Mouse (Mus musculus): ENCODE data around the gene Spdl1. TPM values are rescaled to one million over a fixed set of nuclear protein-coding genes. Genes with fewer than 3 reads are reported as not detected.

Gene Spdl1
- 12.7 and 16.2 TPM in 2 replicates for polyA plus RNA-seq (2011; ENCODE audit: insufficient read length, low read depth, missing spikeins)

DNA sequence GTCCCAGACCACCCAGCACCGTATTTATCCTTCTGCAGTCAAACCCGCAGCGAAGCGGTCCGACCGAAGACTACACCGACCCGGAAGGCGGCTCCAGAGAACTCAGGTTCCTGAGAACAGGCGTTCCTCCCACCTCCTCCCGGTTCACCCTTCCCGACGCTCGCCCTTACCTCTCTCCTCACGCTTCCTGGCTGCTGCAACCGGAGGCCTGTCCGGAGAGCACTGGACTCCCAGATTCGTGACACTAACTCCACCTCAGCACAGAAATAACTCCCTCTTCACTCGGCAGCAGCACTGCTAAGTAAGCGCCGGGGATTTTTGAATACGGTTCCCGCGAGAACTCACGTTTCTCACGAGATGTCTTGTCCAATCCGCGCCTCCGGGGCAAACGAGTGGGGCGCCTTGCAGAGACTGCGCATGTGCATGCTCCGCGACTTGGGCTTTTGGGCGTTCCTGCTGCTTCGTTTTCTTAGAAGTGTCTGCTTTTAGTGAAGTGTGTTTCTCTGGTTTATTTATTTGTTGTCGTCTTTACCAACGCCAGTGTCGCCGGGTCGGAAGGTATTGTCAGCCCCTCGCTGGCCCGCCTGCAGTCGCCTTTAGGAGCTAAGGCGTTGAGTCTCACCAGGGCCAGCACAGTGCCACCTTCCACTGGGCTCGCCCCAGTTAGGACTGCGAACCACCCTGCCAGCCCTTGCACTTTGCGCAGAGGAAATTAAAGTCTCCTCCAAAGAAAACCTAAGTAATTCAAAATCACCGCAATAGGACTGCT lies at the start of gene Spdl1:
TSS of gene Spdl1 (minus strand) at position 324 of the 769 bp plus-strand sequence.
- Histone ChIP-seq H3K4me3 (ENCODE audit: insufficient read depth, low read length) (peak within 1 kb of the TSS; percentile 99), H3K27ac (ENCODE audit: insufficient read depth, low read length) (peak within 1 kb of the TSS; percentile 51; the same call in 1 of the 2 replicates), H3K4me1 (ENCODE audit: control insufficient read depth, insufficient read depth, low read length) (no peaks in the 10 kb centered on the region)
- no peak for TF ChIP-seq CTCF (IDR thresholded peaks at IDR 0.05; ENCODE audit: borderline replicate concordance, insufficient read depth, low read length)
- TF ChIP-seq POLR2A (IDR thresholded peaks at IDR 0.05; ENCODE audit: low read depth, low read length), result peak; percentile 85

DNA sequence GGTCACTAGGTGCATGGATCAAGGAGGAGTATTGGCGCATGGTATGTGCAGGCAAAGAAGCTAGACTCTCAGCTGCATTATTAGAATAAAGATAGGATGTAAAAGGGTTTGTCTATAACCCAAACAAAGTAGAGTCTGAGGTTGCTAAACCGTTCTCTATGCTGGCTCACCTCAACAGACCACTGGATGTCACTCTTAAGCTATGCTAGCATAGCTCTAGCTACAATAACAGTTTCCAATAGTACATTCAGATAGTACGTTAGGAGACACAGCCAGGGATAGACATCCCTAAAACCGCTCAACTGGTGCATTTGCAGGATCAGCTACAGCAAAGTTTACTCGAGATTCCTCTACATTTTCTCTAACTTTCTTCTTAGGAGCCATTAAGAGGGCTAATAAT lies 48.1 kb upstream of the Spdl1 start:
- Histone ChIP-seq H3K27ac (ENCODE audit: insufficient read depth, low read length) (no peak overlapping the region), H3K4me1 (ENCODE audit: control insufficient read depth, insufficient read depth, low read length) (0 out of 2 replicates have a peak, but pooled peaks cover 2% of the 10 kb centered on the region), H3K4me3 (ENCODE audit: insufficient read depth, low read length) (no peak overlapping the region)
- TF ChIP-seq CTCF (IDR thresholded peaks at IDR 0.05; ENCODE audit: borderline replicate concordance, insufficient read depth, low read length) (no peak), POLR2A (IDR thresholded peaks at IDR 0.05; ENCODE audit: low read depth, low read length) (no peak)

DNA sequence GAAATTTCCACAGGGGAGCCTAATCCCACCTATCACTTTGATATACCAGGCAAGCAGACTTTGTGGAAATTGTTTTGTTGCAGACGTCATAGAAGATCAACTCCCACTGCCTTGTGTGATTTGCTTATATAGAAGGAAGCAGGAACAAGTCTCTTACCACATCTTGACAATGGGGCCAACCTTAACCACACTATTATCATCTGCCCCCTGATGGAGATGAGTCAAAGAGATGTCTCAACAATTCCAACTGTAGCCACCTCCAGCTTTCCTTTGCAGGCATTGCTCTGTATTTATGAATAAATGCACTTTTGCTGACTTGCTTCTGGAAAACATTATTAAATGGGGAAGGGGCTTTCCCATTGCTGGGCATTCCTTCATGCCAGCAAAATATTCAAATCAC lies 46.2 kb upstream of the Spdl1 start:
- peak overlapping the region; percentile 5 for H3K27ac ChIP-seq (ENCODE audit: insufficient read depth, low read length)
- TF ChIP-seq CTCF (IDR thresholded peaks at IDR 0.05; ENCODE audit: borderline replicate concordance, insufficient read depth, low read length), result no peak
- TF ChIP-seq POLR2A (IDR thresholded peaks at IDR 0.05; ENCODE audit: low read depth, low read length), result no peak
- no peaks in the 10 kb centered on the region for H3K4me1 ChIP-seq (ENCODE audit: control insufficient read depth, insufficient read depth, low read length)
- H3K4me3 ChIP-seq (ENCODE audit: insufficient read depth, low read length), result no peak overlapping the region

DNA sequence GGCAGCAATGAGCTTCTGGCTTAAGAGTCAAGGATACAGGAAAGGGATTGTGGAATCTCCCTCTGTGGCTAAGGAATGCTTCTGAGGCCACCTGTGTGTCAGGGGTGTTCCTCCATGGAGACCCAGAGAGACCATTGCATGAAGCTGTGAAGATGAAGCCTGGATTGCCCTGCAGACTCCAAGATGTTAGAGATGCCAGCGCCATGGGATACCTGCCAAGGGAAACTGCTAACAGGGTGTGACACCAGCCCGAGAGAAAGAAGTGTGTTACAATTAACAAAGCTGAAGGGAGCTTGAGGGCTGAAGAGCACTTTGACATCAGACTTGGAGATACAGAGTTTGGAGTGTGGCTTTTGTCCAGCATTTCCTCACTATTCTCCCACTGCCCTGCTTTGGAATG lies 40.4 kb upstream of the Spdl1 start:
- H3K4me1 ChIP-seq (ENCODE audit: control insufficient read depth, insufficient read depth, low read length), result no peaks in the 10 kb centered on the region
- TF ChIP-seq POLR2A (IDR thresholded peaks at IDR 0.05; ENCODE audit: low read depth, low read length) (no peak), CTCF (IDR thresholded peaks at IDR 0.05; ENCODE audit: borderline replicate concordance, insufficient read depth, low read length) (no peak)
- no peak overlapping the region for H3K4me3 ChIP-seq (ENCODE audit: insufficient read depth, low read length)
- H3K27ac ChIP-seq (ENCODE audit: insufficient read depth, low read length), result no peak overlapping the region

DNA sequence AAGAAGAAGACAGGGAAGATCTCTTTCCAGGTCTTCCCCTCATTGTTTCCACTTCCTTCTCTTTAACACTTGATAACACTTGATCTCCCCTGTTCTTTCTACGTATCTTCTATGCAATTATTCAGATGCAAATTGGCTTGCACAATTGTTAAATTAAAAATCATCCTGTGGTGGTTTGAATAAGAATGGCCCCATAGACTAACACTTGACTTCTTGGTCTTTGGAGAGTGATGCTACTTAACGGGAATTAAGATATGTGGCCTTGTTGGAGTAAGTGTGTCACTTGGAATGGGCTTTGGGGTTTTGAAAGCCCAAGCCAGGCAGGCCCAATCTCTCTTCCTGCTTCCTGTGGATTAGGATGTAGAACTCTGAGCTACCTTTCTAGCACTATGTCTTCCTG lies 39.0 kb upstream of the Spdl1 start:
- no peak overlapping the region for H3K4me3 ChIP-seq (ENCODE audit: insufficient read depth, low read length)
- TF ChIP-seq POLR2A (IDR thresholded peaks at IDR 0.05; ENCODE audit: low read depth, low read length), result no peak
- no peak overlapping the region for H3K27ac ChIP-seq (ENCODE audit: insufficient read depth, low read length)
- H3K4me1 ChIP-seq (ENCODE audit: control insufficient read depth, insufficient read depth, low read length), result no peaks in the 10 kb centered on the region

DNA sequence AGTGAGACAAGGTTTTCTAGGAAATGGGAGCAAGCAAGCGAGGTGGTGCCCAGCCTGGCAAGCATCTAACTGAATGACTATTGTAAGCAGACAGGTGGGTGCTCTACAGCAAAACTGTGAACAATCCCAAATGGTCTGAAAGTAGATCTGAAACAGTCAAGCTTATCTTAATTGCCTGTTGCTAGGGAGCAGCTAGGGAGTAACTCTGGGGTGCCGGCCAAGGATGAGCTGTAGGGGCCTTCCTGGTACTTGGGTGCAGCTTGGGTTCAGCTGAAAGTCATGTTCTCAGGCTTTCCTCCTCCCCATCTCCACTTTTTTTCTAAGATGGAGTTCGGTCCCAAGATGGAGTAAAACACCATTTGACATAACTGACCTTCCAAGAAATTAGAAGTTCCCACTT lies 38.5 kb upstream of the Spdl1 start:
- H3K27ac ChIP-seq (ENCODE audit: insufficient read depth, low read length), result no peak overlapping the region
- TF ChIP-seq CTCF (IDR thresholded peaks at IDR 0.05; ENCODE audit: borderline replicate concordance, insufficient read depth, low read length), result no peak
- no peak for TF ChIP-seq POLR2A (IDR thresholded peaks at IDR 0.05; ENCODE audit: low read depth, low read length)
- H3K4me3 ChIP-seq (ENCODE audit: insufficient read depth, low read length), result no peak overlapping the region
- H3K4me1 ChIP-seq (ENCODE audit: control insufficient read depth, insufficient read depth, low read length), result peaks cover under 1% of the 10 kb centered on the region; the same call in 1 of the 2 replicates

DNA sequence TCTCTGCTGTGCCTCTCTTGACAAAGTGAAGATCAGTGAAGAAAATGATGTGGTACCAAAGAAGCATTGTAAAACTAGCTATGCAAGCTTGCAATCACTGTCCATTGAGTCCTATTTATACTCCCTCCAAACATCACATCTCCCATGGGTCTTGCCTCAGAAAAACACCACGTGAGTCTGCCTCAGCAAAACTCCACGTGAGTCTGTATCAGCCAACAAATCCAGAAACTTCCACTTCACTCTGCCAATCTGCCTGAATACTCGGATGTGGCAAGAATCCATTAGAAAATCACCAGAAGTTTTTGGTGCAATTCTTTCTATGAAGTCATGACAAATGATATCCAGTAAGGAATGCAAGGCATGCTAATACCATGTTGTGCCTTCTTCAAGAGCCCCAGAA lies 38.0 kb upstream of the Spdl1 start:
- peaks cover 3% of the 10 kb centered on the region; the same call in 1 of the 2 replicates for H3K4me1 ChIP-seq (ENCODE audit: control insufficient read depth, insufficient read depth, low read length)
- TF ChIP-seq CTCF (IDR thresholded peaks at IDR 0.05; ENCODE audit: borderline replicate concordance, insufficient read depth, low read length) (no peak), POLR2A (IDR thresholded peaks at IDR 0.05; ENCODE audit: low read depth, low read length) (no peak)
- no peak overlapping the region for H3K27ac ChIP-seq (ENCODE audit: insufficient read depth, low read length)
- H3K4me3 ChIP-seq (ENCODE audit: insufficient read depth, low read length), result no peak overlapping the region

DNA sequence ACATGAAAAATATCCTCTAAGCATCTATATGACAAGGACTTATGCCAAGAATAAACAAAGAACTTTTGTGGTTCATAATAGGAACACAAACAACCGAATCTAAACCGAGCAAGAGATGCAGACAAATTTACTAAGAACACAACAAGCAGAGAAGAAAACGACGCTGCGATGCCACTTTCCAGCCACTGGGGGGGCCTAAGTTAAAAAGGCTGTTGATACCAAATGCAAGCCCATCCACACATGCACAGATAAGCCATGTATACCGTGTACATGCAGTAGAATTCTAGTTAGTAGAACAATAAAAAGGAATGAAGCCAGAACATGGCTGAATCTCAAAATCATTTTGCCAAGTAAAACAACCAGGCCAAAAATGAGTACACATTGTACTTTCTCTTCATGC lies 35.2 kb upstream of the Spdl1 start:
- Histone ChIP-seq H3K27ac (ENCODE audit: insufficient read depth, low read length) (no peak overlapping the region), H3K4me1 (ENCODE audit: control insufficient read depth, insufficient read depth, low read length) (peaks cover 13% of the 10 kb centered on the region), H3K4me3 (ENCODE audit: insufficient read depth, low read length) (no peak overlapping the region)
- TF ChIP-seq POLR2A (IDR thresholded peaks at IDR 0.05; ENCODE audit: low read depth, low read length) (no peak), CTCF (IDR thresholded peaks at IDR 0.05; ENCODE audit: borderline replicate concordance, insufficient read depth, low read length) (no peak)

DNA sequence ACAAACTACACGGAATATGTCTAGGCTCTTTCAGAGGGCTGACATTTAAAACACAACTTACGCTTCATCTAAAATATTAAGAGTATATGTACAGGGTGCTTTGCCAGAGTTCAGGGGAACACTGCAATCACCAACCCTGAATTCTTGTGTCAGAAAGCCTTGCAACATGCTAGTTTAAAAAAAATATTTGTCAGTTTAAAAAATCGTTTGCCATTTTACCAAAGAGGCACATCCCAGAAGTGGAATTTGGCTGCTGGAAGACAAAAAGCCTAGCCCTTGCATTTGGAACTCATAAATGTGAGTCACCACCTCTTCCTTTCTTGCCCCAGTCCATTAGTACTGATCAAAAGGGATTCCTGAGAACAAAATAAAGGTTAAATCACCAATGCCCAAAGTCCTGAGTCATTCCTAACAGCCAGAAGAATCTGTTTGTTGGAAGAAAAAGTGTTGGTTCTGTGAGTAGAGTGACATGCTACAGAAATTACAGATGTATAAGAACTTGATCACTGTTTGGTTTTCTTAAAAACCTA lies 32.4 kb upstream of the Spdl1 start:
- Histone ChIP-seq H3K4me3 (ENCODE audit: insufficient read depth, low read length) (no peak overlapping the region), H3K27ac (ENCODE audit: insufficient read depth, low read length) (peak overlapping the region; percentile 88), H3K4me1 (ENCODE audit: control insufficient read depth, insufficient read depth, low read length) (peaks cover 13% of the 10 kb centered on the region)
- no peak for TF ChIP-seq CTCF (IDR thresholded peaks at IDR 0.05; ENCODE audit: borderline replicate concordance, insufficient read depth, low read length)
- TF ChIP-seq POLR2A (IDR thresholded peaks at IDR 0.05; ENCODE audit: low read depth, low read length), result no peak

DNA sequence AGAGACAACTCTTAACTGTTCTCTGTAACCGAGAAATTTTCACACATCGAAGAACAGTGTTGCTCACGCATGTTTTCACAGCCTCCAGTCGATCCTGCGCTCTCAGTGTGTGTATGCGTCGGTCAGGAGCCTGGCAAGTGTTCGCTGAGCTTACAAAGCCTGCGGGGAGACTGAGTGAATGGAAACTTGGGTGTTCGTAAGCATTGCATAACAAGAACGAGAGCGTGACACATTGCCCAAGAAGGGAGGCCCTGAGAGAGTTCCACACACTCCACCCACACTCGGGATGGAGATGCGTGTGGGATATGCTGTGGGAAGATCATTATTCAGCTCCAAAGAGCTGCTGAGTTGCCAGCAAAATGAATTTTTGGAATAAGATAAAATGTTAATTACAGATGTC lies 31.7 kb upstream of the Spdl1 start:
- H3K27ac ChIP-seq (ENCODE audit: insufficient read depth, low read length), result peak overlapping the region; percentile 88
- peaks cover 13% of the 10 kb centered on the region for H3K4me1 ChIP-seq (ENCODE audit: control insufficient read depth, insufficient read depth, low read length)
- TF ChIP-seq POLR2A (IDR thresholded peaks at IDR 0.05; ENCODE audit: low read depth, low read length) (no peak), CTCF (IDR thresholded peaks at IDR 0.05; ENCODE audit: borderline replicate concordance, insufficient read depth, low read length) (no peak)
- no peak overlapping the region for H3K4me3 ChIP-seq (ENCODE audit: insufficient read depth, low read length)

Data from embryonic fibroblast, embryonic 13.5 days (primary cell).